Mouse (Mus musculus) left cerebral cortex, postnatal 25 days (tissue): ENCODE measurements around the gene Gm49380. TPM values are rescaled to one million over a fixed set of nuclear protein-coding genes. Genes with fewer than 3 reads are reported as not detected.

ENCODE experiments used
- DNase-seq, 2 experiments: peaks; one replicate each; pipeline ENCODE4 v3.0.0; 2022; ENCODE audit warnings: low spot score in 2 of 2, mixed read lengths in 1 of 2
- intact Hi-C: fragments of 180-260 bp; cut with DNase I; formaldehyde crosslinking; loops from one replicate; pipeline ENCODE4 v1.15.1; 2025
- total RNA-seq, 2 experiments: library from RNA; stranded (reverse); gene quantifications; 2 replicates each; pipeline ENCODE4 v1.2.3; 2021

Gene Gm49380
- total RNA-seq, 2 experiments from 2014 or later = 0.14 to 0.27 TPM

DNA sequence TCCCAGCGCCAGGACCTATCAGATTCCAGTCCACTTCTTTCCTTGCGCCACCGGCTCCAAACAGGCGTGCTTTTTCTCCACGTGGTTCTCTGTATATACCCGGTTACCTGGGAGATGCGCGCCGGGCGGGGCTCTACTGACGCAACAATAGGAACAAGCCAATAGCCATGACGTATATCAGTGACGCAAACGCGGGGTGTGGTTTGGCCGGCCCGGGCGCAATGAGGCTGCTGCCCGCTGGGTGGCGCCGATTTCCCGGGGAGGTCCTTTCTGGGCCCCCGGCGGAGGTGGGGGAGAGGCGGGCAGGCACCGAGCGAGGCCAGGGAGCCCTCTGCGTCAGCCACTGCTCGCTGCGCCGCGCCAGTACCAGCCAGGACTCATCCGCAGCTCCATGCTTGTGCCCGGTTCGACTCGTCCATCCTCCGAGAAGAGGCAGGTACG lies 46.5 kb downstream of the Gm49380 start, which contains the start of gene Usp2:
Gene Usp2 (plus strand): TSS at position 237 of the 441 bp plus-strand sequence.
- intact Hi-C loops = loop anchor here (1.0 to 2.0 kb wide), 2 partner anchors 20 to 24 kb away; partner anchors contain the start of gene Thy1

DNA sequence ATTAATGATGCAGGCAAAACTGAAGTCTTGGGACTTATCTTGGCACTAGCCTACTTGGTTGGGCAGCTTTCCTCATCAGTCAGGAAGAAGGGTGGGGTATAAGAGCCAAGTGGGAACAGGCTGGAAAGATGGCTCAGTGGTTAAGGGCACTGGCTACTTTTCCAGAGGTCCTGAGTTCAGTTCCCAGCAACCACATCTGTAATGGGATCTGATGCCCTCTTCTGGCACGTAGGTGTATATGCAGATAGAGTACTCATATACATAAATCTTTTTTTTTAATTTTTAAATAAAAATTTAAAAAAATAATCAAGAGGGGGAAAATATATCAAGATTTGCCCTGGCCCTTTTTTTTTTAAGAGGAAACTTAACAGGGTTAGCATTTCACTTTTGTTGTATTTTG lies 48.1 kb downstream of the Gm49380 start:
- intact Hi-C loops = no loop called here

More for the DNA sequence above, 46.5 kb downstream of the Gm49380 start, which contains the start of gene Usp2:
- peak; percentile 100 for DNase-seq

DNA sequence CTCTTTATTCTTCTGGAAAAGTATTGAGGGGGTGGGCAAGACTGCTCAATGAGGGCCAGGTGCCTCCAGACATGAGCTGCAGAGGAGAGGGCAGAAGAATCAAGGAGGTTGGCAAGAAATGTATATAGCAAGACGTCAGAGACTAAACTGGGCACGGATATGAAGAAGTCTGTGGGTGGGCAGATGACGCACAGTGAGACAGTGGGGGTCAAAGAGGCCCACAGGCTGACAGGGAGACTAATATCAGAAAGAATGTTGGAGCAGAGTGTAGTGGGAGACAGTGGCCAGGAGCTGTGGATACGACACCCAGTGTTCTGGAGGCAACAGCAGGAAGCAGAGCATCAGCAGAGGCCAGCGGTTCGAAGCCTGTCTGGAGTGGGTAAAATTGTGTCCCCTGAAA lies 54.7 kb downstream of the Gm49380 start:
- no peak for DNase-seq
- intact Hi-C loops = no loop called here

More for the DNA sequence above, 48.1 kb downstream of the Gm49380 start:
- no peak for DNase-seq

DNA sequence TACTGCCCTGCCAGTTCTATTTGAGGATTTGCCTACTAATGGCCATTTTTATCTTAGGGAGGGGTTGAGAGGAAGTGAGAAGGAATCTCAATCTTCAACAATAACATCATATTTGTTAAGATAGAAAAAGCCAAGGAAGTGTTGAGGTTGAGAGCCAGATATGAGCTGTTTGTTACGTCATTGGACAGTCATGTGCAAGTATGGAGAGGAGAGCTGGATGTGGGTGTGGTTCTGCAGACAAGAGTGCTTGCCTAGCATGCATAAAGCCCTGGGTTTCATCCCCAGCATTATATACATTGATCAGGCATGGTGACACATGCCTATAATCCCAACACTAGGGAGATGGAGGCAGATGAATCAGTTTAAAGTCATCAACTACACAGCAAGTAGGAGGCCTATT lies 59.4 kb downstream of the Gm49380 start:
- intact Hi-C loops = no loop called here
- DNase-seq = no peak

DNA sequence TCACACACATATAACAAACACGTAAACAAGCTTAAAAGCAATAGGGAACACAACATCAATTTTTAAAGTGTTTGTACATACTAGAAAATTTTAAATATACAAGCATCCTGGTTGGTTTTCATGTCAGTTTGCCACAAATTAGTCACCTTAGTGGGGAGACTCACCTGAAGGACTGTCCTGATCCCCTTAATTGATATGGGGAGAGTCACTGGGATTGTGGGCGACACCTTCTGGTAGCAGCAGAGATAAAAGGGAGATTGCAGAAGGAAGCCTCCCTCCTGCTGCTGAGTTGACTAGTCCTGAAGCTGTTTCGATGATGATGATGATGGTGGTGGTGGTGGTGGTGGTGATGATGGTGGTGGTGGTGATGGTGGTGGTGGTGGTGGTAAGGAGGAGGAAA lies 60.4 kb downstream of the Gm49380 start:
- DNase-seq = no peak

DNA sequence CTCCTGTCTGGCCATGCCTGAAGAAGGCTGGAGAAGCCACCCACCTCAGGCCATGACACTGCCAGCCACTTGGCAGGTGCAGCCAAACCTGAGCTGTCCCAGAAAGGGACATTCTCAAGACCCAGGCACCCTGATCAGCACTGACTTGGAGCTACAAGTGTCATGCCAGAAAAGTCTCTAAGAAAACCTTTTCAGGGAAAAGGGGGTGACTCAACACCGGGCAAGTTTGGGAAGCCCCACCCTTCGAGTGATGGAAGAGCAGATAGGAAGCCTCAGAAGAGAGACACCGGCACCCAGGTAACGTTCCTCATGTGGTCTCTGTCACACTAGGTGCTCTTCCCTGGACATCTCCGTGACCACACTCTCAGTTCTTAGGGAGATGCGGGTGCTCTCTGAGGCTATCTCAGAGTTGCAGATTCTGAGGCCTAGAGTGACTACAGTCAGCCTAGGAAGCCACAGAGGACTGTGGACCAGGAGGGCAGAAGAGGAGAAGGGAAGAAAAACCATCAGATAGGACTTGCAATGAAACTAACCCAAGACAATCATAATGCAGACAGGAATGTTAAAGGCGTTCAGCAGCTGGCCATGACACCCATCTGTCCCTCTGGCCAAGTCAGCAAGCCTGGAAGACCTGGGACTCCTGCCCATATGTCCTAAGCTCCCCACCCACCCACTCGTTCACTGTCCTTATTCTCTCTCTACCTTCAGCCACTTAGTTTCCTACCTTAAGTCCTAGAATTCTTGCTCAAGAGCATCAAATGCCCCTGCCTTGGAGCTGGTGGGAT lies 63.7 kb downstream of the Gm49380 start:
- intact Hi-C loops = no loop called here

More for the DNA sequence above, 60.4 kb downstream of the Gm49380 start:
- intact Hi-C loops = no loop called here

DNA sequence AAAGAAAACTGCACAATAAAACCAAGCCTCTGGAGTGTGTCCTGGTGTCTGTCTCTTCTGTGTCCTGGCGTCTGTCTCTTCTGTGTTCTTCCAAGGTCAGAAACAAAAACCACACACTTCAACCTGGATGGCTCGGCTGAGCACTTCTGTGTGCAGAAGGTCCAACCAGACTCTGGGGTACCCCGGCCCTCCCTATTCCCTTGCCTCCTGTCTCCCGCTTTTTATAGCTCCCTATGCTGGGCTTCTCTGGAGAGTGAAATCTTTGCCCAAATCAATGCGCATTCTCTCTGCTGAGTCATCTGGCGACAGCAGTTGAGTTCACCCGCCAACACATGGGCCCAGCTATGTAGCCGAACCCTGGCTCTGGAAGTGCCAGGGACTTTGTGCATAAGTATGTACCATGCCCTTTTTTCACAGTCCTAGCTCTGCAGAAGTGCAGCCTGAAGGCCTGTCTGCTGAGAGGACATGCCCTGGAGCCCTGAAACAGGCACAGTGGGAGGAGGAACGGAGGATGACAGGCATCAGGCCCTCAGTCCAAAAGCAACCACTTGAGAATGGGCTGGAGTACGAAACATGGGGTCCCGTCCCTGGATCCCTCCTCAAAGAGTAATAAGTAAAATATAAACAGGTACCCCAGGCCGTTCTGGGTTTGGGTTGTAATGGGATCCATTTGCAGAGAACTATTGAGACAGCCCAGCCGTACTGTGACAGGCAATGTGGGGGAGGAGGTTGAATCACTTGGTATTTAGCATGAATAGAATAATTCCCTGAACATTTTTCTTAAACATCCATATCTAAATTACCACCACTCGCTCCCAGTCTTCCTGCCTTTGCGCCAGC lies 64.5 kb downstream of the Gm49380 start:
- intact Hi-C loops = no loop called here
- peak; percentile 51 to 86 for DNase-seq

More for the DNA sequence above, 63.7 kb downstream of the Gm49380 start:
- DNase-seq = no peak

DNA sequence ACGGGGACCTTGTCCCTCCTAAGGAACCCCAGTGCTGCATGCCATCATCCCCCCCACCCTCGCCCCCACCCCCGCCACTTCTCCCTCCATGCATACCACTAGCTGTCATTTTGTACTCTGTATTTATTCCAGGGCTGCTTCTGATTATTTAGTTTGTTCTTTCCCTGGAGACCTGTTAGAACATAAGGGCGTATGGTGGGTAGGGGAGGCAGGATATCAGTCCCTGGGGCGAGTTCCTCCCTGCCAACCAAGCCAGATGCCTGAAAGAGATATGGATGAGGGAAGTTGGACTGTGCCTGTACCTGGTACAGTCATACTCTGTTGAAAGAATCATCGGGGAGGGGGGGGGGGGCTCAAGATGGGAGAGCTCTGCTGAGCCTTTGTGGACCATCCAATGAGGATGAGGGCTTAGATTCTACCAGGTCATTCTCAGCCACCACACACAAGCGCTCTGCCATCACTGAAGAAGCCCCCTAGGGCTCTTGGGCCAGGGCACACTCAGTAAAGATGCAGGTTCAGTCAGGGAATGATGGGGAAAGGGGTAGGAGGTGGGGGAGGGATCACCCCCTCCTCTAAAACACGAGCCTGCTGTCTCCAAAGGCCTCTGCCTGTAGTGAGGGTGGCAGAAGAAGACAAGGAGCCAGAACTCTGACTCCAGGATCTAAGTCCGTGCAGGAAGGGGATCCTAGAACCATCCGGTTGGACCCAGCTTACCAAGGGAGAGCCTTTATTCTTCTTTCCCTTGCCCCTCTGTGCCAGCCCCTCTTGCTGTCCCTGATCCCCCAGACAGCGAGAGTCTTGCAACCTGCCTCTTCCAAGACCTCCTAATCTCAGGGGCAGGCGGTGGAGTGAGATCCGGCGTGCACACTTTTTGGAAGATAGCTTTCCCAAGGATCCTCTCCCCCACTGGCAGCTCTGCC lies 65.5 kb downstream of the Gm49380 start:
- intact Hi-C loops = no loop called here
- DNase-seq = no peak

DNA sequence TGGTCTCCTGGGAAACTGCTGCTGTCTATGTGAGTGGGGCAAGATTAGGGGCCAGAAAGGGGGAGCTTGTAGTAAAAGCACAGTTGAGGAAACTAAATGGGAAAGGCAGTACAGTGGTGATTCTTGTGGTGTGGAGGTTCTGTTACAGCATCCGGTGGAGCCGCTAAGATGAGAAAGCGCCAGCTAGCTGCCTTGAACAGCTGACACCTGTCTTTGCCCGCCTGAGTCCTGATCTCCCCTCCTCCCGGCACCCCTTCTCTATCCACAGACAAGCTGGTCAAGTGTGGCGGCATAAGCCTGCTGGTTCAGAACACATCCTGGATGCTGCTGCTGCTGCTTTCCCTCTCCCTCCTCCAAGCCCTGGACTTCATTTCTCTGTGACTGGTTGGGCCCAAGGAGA lies 66.2 kb downstream of the Gm49380 start:
- intact Hi-C loops = no loop called here
- no peak for DNase-seq

DNA sequence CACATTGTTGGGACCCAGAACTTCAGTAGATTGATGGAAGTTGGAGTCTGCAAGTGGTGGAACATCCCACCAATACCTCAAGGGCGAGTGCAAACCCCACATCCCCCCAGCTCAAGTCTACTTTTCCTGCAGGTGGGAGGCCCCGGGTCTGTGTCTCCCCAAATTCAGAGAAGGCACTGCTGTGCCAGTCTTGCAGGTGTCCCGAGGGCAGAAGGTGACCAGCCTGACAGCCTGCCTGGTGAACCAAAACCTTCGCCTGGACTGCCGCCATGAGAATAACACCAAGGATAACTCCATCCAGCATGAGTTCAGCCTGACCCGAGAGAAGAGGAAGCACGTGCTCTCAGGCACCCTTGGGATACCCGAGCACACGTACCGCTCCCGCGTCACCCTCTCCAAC lies 66.9 kb downstream of the Gm49380 start:
- DNase-seq = no peak
- intact Hi-C loops = no loop called here

DNA sequence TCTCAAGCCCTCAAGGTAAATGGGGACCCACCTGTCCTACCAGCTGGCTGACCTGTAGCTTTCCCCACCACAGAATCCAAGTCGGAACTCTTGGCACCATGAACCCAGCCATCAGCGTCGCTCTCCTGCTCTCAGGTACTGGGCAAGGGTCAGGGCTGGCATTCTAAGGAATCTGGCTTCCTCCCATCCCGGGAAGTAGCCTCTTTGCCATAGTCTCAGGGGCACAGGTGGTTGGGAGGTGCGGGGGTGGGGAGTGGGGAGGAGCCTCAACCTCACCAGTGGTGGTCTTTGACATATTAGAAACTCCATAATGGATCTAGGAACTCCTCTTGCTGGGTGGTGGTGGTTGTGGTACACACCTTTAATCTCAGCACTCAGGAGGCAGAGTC lies 67.4 kb downstream of the Gm49380 start:
- intact Hi-C loops = no loop called here
- no peak for DNase-seq

DNA sequence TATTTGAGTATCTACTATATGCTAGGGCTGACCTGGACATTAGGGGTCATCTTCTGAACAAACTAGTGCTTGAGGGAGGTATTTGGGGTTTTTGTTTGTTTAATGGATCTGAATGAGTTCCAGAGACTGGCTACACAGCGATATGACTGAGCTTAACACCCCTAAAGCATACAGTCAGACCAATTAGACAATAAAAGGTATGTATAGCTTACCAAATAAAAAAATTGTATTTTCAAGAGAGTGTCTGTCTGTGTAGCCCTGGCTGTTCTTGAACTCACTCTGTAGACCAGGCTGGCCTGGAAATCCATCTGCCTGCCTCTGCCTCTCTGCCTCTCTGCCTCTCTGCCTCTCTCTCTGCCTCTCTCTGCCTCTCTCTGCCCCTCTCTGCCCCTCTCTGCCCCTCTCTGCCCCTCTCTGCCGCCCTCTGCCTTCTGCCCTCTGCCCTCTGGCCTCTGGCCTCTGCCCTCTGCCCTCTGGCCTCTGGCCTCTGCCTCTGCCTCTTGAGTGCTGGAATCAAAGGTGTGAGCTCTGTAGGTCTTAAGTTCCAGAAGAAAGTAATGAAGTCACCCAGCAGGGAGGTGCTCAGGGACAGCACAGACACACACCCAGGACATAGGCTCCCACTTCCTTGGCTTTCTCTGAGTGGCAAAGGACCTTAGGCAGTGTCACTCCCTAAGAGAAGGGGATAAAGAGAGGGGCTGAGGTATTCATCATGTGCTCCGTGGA lies 68.0 kb downstream of the Gm49380 start:
- intact Hi-C loops = no loop called here
- no peak for DNase-seq

DNA sequence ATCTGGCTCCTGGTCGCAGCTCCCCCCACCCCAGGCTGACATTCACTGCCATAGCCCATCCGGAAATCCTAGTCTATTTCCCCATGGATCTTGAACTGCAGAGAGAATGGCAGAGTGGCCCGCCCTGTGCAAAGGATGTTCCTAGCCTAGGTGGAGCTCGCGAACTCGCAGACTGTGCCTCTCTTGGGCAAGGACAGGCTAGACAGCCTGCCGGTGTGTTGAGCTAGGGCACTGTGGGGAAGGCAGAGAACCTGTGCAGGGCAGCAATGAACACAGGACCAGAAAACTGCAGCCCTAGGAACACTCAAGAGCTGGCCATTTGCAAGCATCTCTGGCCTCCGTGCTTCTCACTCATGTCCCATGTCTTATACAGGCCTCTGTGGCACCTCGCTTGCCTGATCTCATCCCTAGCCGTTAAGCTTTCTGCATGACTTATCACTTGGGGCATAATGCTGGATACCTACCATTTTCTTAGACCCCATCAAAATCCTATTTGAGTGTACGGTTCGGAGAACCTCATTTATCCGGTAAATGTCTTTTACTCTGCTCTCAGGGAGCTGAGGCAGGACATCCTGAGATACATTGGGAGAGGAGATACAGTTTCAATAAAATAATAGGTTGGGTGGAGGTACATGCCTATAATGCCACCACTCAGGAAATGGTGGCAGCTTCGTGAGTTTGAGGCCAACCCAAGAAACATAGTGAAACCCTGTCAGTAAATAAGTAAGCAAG lies 68.7 kb downstream of the Gm49380 start:
- DNase-seq = peak; percentile 34 to 72
- intact Hi-C loops = loop anchor here (5.0 kb wide), 1 partner anchor 57 kb away; no protein-coding TSS in a partner anchor

DNA sequence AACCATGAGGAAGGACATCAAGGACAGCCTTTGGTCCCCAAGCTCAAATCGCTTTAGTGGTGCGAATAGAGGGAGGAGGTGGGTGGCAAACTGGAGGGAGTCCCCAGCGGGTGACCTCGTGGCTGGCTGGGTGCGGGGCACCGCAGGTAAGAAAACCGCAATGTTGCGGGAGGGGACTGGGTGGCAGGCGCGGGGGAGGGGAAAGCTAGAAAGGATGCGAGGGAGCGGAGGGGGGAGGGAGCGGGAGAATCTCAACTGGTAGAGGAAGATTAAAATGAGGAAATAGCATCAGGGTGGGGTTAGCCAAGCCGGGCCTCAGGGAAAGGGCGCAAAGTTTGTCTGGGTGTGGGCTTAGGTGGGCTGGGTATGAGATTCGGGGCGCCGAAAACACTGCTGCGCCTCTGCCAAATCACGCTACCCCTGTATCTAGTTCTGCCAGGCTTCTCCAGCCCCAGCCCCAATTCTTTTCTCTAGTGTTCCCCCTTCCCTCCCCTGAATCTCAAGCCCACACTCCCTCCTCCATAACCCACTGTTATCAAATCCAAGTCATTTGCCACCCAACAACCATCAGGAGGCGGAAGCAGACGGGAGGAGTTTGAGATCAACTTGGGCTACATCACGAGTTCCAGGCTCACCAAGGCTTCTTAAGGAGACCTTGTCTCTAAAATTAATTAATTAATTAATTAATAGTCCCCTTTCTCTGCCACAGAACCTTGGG lies 69.4 kb downstream of the Gm49380 start:
- intact Hi-C loops = loop anchor here (1.0 to 5.0 kb wide), 3 partner anchors 23 to 57 kb away; partner anchors contain the start of gene Usp2
- peak in 1 of 2 experiments; percentile 42 for DNase-seq

DNA sequence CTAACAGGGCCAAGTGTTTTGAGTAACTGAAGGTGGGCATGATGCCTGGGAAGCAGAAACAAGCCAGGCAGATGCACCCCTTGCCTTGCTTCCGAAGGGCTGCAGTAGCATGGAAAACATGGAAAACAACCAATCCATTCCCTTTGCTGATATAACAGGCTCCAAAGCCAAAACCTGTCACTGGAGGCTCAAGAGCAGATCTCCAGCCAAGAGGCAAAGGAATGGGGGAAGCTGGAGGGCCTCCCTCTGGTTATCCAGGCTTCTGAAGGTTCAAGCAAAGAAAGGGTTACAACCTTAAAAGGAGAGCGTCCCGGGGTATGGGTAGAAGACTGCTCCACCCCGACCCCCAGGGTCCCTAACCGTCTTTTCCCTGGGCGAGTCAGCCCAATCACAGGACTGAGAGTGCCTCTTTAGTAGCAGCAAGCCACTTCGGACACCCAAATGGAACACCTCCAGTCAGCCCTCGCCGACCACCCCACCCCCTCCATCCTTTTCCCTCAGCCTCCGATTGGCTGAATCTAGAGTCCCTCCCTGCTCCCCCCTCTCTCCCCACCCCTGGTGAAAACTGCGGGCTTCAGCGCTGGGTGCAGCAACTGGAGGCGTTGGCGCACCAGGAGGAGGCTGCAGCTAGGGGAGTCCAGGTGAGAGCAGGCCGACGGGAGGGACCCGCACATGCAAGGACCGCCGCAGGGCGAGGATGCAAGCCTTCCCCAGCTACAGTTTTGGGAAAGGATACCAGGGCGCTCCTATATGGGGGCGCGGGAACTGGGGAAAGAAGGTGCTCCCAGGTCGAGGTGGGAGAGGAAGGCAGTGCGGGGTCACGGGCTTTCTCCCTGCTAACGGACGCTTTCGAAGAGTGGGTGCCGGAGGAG lies 70.2 kb downstream of the Gm49380 start, which contains the start of gene Thy1:
Gene Thy1 (plus strand): TSS at position 549 of the 872 bp plus-strand sequence.
- peak; percentile 78 to 89 for DNase-seq
- intact Hi-C loops = loop anchor here (1.0 to 5.0 kb wide), 3 partner anchors 24 to 56 kb away; partner anchors contain the start of gene Usp2

DNA sequence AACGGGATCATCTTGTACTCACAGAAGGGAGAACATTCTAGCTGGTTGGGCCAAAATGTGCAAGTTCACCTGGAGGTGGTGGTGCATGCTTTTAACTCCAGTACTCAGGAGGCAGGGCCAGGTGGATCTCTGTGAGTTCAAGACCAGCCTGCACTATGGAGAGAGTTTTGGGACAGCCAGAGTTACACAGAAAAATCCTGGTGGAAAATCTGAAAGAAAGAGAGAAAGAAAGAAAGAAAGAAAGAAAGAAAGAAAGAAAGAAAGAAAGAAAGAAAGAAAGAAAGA lies 71.0 kb downstream of the Gm49380 start:
- DNase-seq = no peak
- intact Hi-C loops = loop anchor here (5.0 kb wide), 1 partner anchor 55 kb away; no protein-coding TSS in a partner anchor
